Mouse (Mus musculus) neural tube, embryonic 11.5 days (tissue): ENCODE measurements at regions not wholly inside any gene's neighbourhood (a gene's known extent, or its start where the extent isn't known, plus 50 kb on each side); places are given as distances from the start of the nearest gene placed in this dataset.

Source experiments
- ATAC-seq: fragments of 200-750 bp; cut with Nextera tagmentation; 2 replicates; pipeline ENCODE4 v1.8.0; 2017; ENCODE audit warnings: moderate number of reproducible peaks, mild to moderate bottlenecking, moderate TSS enrichment, moderate library complexity; ENCODE audit not compliant: insufficient read depth, low FRiP score, low TSS enrichment
- DNase-seq: peaks from one replicate; pipeline ENCODE4 v3.0.0-alpha.2; 2015; ENCODE audit warnings: low spot score
- H3K27ac ChIP-seq: fragments of 300-500 bp; sonication (generic); 2 replicates; pipeline ENCODE4 v1.5.1; 2014; ENCODE audit warnings: low read depth, mild to moderate bottlenecking, low read length
- H3K27me3 ChIP-seq: fragments of 300-500 bp; sonication (generic); 2 replicates; pipeline ENCODE4 v1.6.1; 2014; ENCODE audit warnings: mild to moderate bottlenecking, low read length, mixed read lengths; ENCODE audit not compliant: control insufficient read depth, insufficient read depth
- H3K36me3 ChIP-seq: fragments of 300-500 bp; sonication (generic); 2 replicates; pipeline ENCODE4 v1.6.1; 2014; ENCODE audit warnings: mild to moderate bottlenecking, low read length, moderate library complexity, mixed read lengths; ENCODE audit not compliant: control insufficient read depth, insufficient read depth
- H3K4me1 ChIP-seq: fragments of 300-500 bp; sonication (generic); 2 replicates; pipeline ENCODE4 v1.6.1; 2014; ENCODE audit warnings: low read length, mixed read lengths; ENCODE audit not compliant: control insufficient read depth, insufficient read depth
- H3K4me2 ChIP-seq: fragments of 300-500 bp; sonication (generic); 2 replicates; pipeline ENCODE4 v1.6.1; 2014; ENCODE audit warnings: low read depth, mild to moderate bottlenecking, moderate library complexity
- H3K4me3 ChIP-seq: fragments of 300-500 bp; sonication (generic); 2 replicates; pipeline ENCODE4 v1.5.1; 2014; ENCODE audit warnings: low read depth, low read length
- H3K9ac ChIP-seq: fragments of 300-500 bp; sonication (generic); 2 replicates; pipeline ENCODE4 v1.6.1; 2014; ENCODE audit warnings: mild to moderate bottlenecking, low read length
- H3K9me3 ChIP-seq: fragments of 300-500 bp; sonication (generic); 2 replicates; pipeline ENCODE4 v1.6.1; 2016; ENCODE audit warnings: low read length; ENCODE audit not compliant: control insufficient read depth
- WGBS: fragments of 180-500 bp; shearing (Covaris S2); extraction: QIAGEN DNeasy Blood & Tissue Kit; methylation state at CpG from one replicate; pipeline ENCODE4 v1.1.7; 2014; 5-methylcytosine and 5-hydroxymethylcytosine counted together

- H3K4me1 ChIP-seq = no peaks in the 10 kb centered on the region
- H3K4me3 ChIP-seq = no peak overlapping the region
- no peaks in the 10 kb centered on the region for H3K36me3 ChIP-seq
- no peak overlapping the region for H3K4me2 ChIP-seq
- no peak for ATAC-seq
- H3K9ac ChIP-seq = no peak overlapping the region
- no peaks in the 10 kb centered on the region for H3K27me3 ChIP-seq
- WGBS = 94% methylated on average over 4 of the region's 4 CpGs
- no peaks in the 10 kb centered on the region for H3K9me3 ChIP-seq
- no peak for DNase-seq
- no peak overlapping the region for H3K27ac ChIP-seq
These were observed 484.9 kb downstream of the Car8 start for GRCm38 (mm10) chr4:7753931-7754330.

GRCm38 (mm10) chr4:7751208-7751607 is 487.6 kb downstream of the Car8 start:
- no peak overlapping the region for H3K27ac ChIP-seq
- no peak overlapping the region for H3K4me3 ChIP-seq
- no peak overlapping the region for H3K4me2 ChIP-seq
- no peak for DNase-seq
- no peaks in the 10 kb centered on the region for H3K9me3 ChIP-seq
- no peaks in the 10 kb centered on the region for H3K27me3 ChIP-seq
- no peaks in the 10 kb centered on the region for H3K36me3 ChIP-seq
- ATAC-seq = no peak
- no peak overlapping the region for H3K9ac ChIP-seq
- H3K4me1 ChIP-seq = no peaks in the 10 kb centered on the region
- WGBS = 79% methylated on average over 1 of the region's 1 CpGs

DNA sequence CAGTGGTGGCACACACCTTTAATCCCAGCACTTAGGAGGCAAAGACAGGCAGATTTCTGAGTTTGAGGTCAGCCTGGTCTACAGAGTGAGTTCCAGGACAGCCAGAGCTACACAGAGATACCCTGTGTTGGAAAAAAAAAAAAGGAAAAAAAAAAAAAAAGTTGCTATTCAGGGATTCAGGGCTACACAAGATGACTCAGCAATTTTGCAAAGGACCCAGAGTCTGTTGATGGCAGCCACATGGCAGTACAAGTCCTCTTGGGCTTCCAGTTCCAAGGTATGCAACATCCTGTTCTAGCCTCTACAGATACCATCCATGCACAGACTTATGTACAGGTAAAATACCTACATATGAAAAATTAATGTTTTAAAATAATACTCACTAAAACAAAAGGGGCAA is 515.9 kb downstream of the Car8 start:
- H3K27ac ChIP-seq = no peak overlapping the region
- DNase-seq (no peak), ATAC-seq (no peak)
- H3K36me3 ChIP-seq = no peaks in the 10 kb centered on the region
- H3K4me2 ChIP-seq = no peak overlapping the region
- no peaks in the 10 kb centered on the region for H3K27me3 ChIP-seq
- H3K4me1 ChIP-seq = no peaks in the 10 kb centered on the region
- no peaks in the 10 kb centered on the region for H3K9me3 ChIP-seq
- H3K9ac ChIP-seq = no peak overlapping the region
- no peak overlapping the region for H3K4me3 ChIP-seq

DNA sequence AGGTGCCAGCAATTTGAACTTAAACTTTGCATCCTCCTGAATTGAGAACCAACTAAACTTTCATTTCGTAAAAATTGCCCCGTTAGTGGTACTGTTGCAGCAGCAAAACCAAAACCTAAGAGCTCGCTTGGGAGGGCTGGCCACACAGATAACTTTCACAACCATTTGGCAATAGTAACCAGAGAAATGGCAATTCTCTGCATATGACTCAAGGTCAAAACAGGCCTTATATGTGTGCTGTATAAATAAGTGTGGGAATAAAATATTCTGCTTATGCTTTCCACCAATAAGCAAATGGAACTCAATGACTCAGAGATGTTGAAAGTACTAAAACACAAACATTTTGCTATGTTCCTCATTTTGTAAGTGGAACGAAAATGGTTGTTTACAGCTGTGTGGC is 550.3 kb downstream of the Car8 start:
- H3K27ac ChIP-seq = no peak overlapping the region
- H3K27me3 ChIP-seq = no peaks in the 10 kb centered on the region
- DNase-seq (no peak), ATAC-seq (no peak)
- 88% methylated on average over 4 of the region's 4 CpGs for WGBS
- H3K36me3 ChIP-seq = no peaks in the 10 kb centered on the region
- no peak overlapping the region for H3K4me3 ChIP-seq
- H3K9me3 ChIP-seq = no peaks in the 10 kb centered on the region
- H3K9ac ChIP-seq = no peak overlapping the region
- no peaks in the 10 kb centered on the region for H3K4me1 ChIP-seq
- no peak overlapping the region for H3K4me2 ChIP-seq

DNA sequence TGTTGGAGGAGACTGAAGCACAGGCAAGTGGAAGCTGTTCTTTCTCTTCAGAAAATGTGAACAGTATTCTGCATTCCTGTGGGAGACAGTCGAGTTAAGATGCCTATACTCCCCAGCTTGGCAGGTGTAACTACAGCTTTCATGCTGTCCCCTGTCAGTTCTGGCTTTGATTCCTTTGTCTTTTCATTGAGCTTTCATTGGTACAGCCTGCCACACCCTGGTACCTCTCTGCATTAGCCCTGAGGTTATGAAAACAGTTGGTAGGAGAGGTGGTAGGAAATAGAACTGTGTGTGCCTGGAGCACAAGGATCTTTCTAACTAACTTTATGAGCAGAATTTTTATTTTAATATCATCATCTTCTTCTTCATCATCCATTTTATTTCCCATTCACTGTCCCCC is 551.6 kb downstream of the Car8 start:
- H3K9me3 ChIP-seq = no peaks in the 10 kb centered on the region
- WGBS = 85% methylated on average over 1 of the region's 1 CpGs
- no peak overlapping the region for H3K27ac ChIP-seq
- no peak for ATAC-seq
- H3K27me3 ChIP-seq = no peaks in the 10 kb centered on the region
- H3K4me1 ChIP-seq = no peaks in the 10 kb centered on the region
- H3K4me3 ChIP-seq = no peak overlapping the region
- DNase-seq = no peak
- no peaks in the 10 kb centered on the region for H3K36me3 ChIP-seq
- H3K4me2 ChIP-seq = no peak overlapping the region
- H3K9ac ChIP-seq = no peak overlapping the region

GRCm38 (mm10) chr4:7670795-7671105 is 568.1 kb downstream of the Car8 start:
- H3K9ac ChIP-seq = no peak overlapping the region
- no peaks in the 10 kb centered on the region for H3K36me3 ChIP-seq
- no peak for ATAC-seq
- H3K4me1 ChIP-seq = no peaks in the 10 kb centered on the region
- H3K27me3 ChIP-seq = no peaks in the 10 kb centered on the region
- H3K4me2 ChIP-seq = no peak overlapping the region
- WGBS = 95% methylated on average over 4 of the region's 4 CpGs
- no peak overlapping the region for H3K4me3 ChIP-seq
- H3K9me3 ChIP-seq = no peaks in the 10 kb centered on the region
- no peak for DNase-seq
- H3K27ac ChIP-seq = no peak overlapping the region

DNA sequence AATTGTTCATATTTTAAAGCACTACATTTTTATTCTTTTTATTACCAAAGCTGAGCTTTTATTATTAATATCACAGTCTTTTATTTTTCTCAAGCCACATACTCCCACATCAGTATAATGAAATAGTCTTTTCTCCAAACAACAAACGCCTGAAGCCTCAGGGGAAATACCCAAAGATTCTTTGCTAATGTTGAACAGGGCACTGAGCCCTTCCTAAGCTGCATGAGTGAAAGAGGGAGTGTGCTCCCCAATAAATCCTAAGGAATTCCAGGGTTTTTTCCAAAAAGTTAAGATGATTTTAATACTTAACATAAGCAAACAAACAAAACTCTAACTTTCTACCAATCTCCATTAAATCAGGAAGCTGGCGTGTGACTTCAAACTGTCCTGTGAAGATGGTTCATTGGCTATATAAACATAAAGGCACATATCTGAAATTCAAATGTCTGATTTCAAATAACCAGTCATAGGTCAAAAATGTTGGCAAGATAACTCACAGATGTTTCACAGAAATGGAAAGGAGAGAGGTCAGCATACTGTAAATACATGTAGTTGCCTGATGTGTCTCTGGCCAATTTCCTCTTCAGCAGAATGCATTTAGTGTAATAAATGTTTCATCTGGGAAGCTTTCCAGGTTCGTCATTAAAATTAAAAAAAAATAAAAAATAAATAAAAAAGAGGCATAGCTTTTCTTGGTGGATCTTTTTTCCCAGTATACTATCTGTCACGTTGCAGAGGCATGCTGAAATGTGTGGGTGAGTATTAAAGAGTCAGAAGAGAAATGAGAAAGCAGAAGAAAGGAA is 568.6 kb downstream of the Car8 start:
- no peak for ATAC-seq
- H3K9ac ChIP-seq = no peak overlapping the region
- H3K4me1 ChIP-seq = no peaks in the 10 kb centered on the region
- H3K27me3 ChIP-seq = no peaks in the 10 kb centered on the region
- no peak overlapping the region for H3K27ac ChIP-seq
- no peak overlapping the region for H3K4me2 ChIP-seq
- H3K9me3 ChIP-seq = no peaks in the 10 kb centered on the region
- 73% methylated on average over 4 of the region's 4 CpGs for WGBS
- DNase-seq = no peak
- H3K36me3 ChIP-seq = no peaks in the 10 kb centered on the region
- no peak overlapping the region for H3K4me3 ChIP-seq

DNA sequence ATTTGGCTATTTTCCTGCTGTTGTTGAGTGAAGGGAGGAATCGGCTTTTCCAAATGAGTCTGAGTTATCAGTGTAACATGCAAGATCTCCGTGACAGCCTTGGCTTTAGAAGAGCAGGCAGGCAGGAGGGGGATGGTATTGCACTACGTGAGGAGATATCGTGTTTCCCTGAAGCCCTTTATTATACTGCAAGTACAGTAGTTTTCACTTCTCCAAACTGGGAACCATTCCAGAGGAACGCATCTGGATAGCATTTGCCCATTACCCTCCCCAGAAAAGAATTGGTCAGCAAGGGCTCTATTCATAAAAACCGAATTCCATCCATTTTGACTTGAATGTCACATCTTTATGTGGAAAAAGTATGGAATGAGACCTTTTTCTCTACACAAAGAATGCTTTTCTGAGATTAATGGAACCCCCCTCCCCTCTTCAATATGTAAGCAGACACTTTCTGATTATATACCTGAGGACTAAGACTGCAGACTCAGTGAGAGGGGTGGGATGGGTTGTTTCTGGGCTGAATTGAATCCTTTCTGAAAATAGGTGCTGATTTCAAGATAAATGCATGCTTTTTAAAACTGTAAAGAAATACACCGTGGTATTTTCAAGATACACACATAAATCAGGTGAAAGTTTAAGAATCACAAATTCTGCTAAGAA is 571.8 kb downstream of the Car8 start:
- Histone ChIP-seq H3K4me2 (no peak overlapping the region), H3K36me3 (no peaks in the 10 kb centered on the region), H3K27ac (no peak overlapping the region), H3K9me3 (no peaks in the 10 kb centered on the region), H3K4me3 (no peak overlapping the region), H3K9ac (no peak overlapping the region), H3K27me3 (no peaks in the 10 kb centered on the region), H3K4me1 (no peaks in the 10 kb centered on the region)
- peak; percentile 13 for DNase-seq
- no peak for ATAC-seq
- WGBS = 75% methylated on average over 7 of the region's 7 CpGs

DNA sequence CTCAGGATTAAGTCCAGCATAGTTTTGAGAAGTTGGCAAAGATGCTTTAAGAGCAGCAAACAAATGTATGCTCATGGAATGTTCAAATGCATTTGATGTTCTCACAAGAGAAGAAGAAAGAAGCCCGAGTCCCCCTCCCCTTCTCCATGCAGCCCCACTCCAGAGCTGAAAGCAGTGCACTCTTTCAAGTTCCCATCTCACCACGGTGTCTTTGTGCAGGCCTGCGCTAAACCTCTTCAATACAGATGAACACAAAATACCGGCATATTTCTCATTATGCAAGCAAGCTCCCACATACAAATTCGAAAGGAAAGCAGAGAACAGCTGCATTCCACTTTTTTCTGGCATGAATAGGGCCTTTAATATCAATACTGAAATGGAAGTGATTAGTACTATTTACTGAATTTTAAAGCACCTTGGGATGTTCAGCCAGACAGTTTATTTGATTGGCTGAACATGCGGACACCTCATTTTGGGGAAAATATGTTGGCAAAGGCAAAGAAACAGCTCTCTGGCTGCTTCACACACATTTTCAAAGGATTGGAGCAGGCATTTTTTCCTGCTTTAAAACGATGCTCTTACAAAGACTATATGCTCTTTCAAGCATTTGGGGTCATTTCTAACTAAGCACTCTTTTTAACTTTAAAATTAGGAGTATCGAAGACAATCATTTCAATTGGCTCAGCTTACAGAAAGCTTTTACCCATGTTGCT is 595.8 kb downstream of the Car8 start:
- Histone ChIP-seq H3K4me3 (no peak overlapping the region), H3K36me3 (no peaks in the 10 kb centered on the region), H3K4me1 (no peaks in the 10 kb centered on the region), H3K9me3 (no peaks in the 10 kb centered on the region), H3K27me3 (no peaks in the 10 kb centered on the region), H3K27ac (no peak overlapping the region), H3K4me2 (no peak overlapping the region), H3K9ac (no peak overlapping the region)
- DNase-seq (no peak), ATAC-seq (no peak)
- WGBS = 82% methylated on average over 8 of the region's 8 CpGs
